Mouse (Mus musculus) spleen, postnatal 36 days (tissue): Measurements from ENCODE around the gene Incenp.

Experiments used
- DNase-seq, 2 experiments: peaks; one replicate each; pipeline ENCODE4 v3.0.0; 2022; ENCODE audit warnings: low spot score in 2 of 2, mixed read lengths in 1 of 2

Gene Incenp

GRCm38 (mm10) chr19:9899072-9899779 is at the start of gene Incenp:
Incenp (minus strand) TSS chr19:9899551.
- DNase-seq: peak; percentile 96 to 97

- DNase-seq: no peak
Measured at GRCm38 (mm10) chr19:9946986-9947385, 47.6 kb upstream of the Incenp start.

- DNase-seq: no peak
Measured at GRCm38 (mm10) chr19:9945800-9946564, 46.6 kb upstream of the Incenp start.

GRCm38 (mm10) chr19:9942539-9943533 is 43.5 kb upstream of the Incenp start:
- peak; percentile 42 to 57 for DNase-seq

- DNase-seq: no peak
Measured at GRCm38 (mm10) chr19:9941809-9942208, 42.5 kb upstream of the Incenp start.

GRCm38 (mm10) chr19:9940903-9941302 is 41.6 kb upstream of the Incenp start:
- DNase-seq: no peak

GRCm38 (mm10) chr19:9939841-9940240 is 40.5 kb upstream of the Incenp start:
- no peak for DNase-seq

GRCm38 (mm10) chr19:9938824-9939303 is 39.5 kb upstream of the Incenp start:
- peak; percentile 65 to 74 for DNase-seq

- peak; percentile 54 to 56 for DNase-seq
Measured at GRCm38 (mm10) chr19:9938156-9938823, 38.9 kb upstream of the Incenp start.

- no peak for DNase-seq
Measured at GRCm38 (mm10) chr19:9937428-9937827, 38.1 kb upstream of the Incenp start.

GRCm38 (mm10) chr19:9936579-9936978 is 37.2 kb upstream of the Incenp start:
- DNase-seq: peak; percentile 78 to 86

GRCm38 (mm10) chr19:9933908-9934307 is 34.6 kb upstream of the Incenp start:
- DNase-seq: no peak

GRCm38 (mm10) chr19:9931167-9931607 is 31.8 kb upstream of the Incenp start:
- peak; percentile 49 to 56 for DNase-seq

GRCm38 (mm10) chr19:9928089-9928488 is 28.7 kb upstream of the Incenp start:
- no peak for DNase-seq

- DNase-seq: no peak
Measured at GRCm38 (mm10) chr19:9924769-9925272, 25.5 kb upstream of the Incenp start.

GRCm38 (mm10) chr19:9924034-9924768 is 24.9 kb upstream of the Incenp start:
- no peak for DNase-seq

GRCm38 (mm10) chr19:9923048-9923447 is 23.7 kb upstream of the Incenp start:
- no peak for DNase-seq

GRCm38 (mm10) chr19:9922228-9922627 is 22.9 kb upstream of the Incenp start:
- DNase-seq: no peak

- DNase-seq: peak; percentile 54 to 63
Measured at GRCm38 (mm10) chr19:9920835-9921784, 21.8 kb upstream of the Incenp start.
